Mouse (Mus musculus) small intestine, adult 2 months (tissue): ENCODE measurements around the gene Rab11fip4.

ENCODE experiments used
- CTCF ChIP-seq: fragments of 200-500 bp; IDR thresholded peaks from 2 replicates; pipeline ENCODE4 v1.5.1; 2012; ENCODE audit warnings: low read depth, mild to moderate bottlenecking, control low read depth, inconsistent platforms, low read length, moderate library complexity, mixed read lengths; ENCODE audit not compliant: insufficient replicate concordance, insufficient read length; ENCODE audit errors: extremely low read depth
- POLR2A ChIP-seq: fragments of 200-500 bp; IDR thresholded peaks from 2 replicates; pipeline ENCODE4 v1.6.1; 2012; ENCODE audit warnings: low read depth, mild to moderate bottlenecking, control low read depth, inconsistent platforms, low read length, moderate library complexity

DNA sequence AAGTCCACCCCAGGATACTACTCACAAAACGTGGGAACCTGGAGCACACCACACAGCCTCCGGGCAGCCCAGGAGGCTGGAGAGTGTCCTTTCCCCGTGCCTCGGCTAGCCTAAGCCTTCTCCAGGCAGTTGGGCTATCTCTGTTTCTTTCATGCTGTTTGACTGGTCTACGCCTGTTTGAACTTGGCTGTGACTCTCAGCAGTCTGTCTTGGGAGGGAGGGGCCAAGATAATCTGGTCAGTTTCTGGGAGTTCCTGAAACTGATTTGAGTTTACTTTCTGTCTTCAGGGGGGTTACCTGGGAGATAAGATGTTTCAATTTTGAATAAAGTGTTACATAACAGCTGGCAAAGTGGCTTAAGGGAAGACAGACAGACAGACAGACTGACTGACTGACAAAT, 88.9 kb downstream of the Rab11fip4 start:
- TF ChIP-seq CTCF: no peak
- TF ChIP-seq POLR2A: no peak
